Mouse (Mus musculus) embryonic facial prominence, embryonic 15.5 days (tissue): ENCODE data around the gene Pdzrn4. TPM values are rescaled to one million over a fixed set of nuclear protein-coding genes. Genes with fewer than 3 reads are reported as not detected.

ENCODE experiments used
- ATAC-seq: fragments of 200-750 bp; cut with Nextera tagmentation; 2 replicates; pipeline ENCODE4 v1.8.0; 2017; ENCODE audit warnings: low read depth, moderate TSS enrichment; ENCODE audit not compliant: insufficient number of reproducible peaks, low FRiP score, low TSS enrichment
- H3K27ac ChIP-seq: fragments of 300-500 bp; sonication (generic); replicated peaks from 2 replicates; pipeline ENCODE4 v1.5.1; 2015; ENCODE audit warnings: mild to moderate bottlenecking, inconsistent platforms
- H3K27me3 ChIP-seq: fragments of 300-500 bp; sonication (generic); 2 replicates; pipeline ENCODE4 v1.6.1; 2015; ENCODE audit warnings: inconsistent platforms
- H3K36me3 ChIP-seq: fragments of 300-500 bp; sonication (generic); 2 replicates; pipeline ENCODE4 v1.6.1; 2015; ENCODE audit warnings: mild to moderate bottlenecking, inconsistent platforms
- H3K4me1 ChIP-seq: fragments of 300-500 bp; sonication (generic); 2 replicates; pipeline ENCODE4 v1.6.1; 2015; ENCODE audit warnings: inconsistent platforms
- H3K4me2 ChIP-seq: fragments of 300-500 bp; sonication (generic); replicated peaks from 2 replicates; pipeline ENCODE4 v1.6.1; 2015; ENCODE audit warnings: mild to moderate bottlenecking, inconsistent platforms
- H3K4me3 ChIP-seq: fragments of 300-500 bp; sonication (generic); replicated peaks from 2 replicates; pipeline ENCODE4 v1.5.1; 2015; ENCODE audit warnings: mild to moderate bottlenecking, inconsistent platforms
- H3K9ac ChIP-seq: fragments of 300-500 bp; sonication (generic); 2 replicates; pipeline ENCODE4 v1.6.1; 2015; ENCODE audit warnings: inconsistent platforms
- H3K9me3 ChIP-seq: fragments of 300-500 bp; sonication (generic); replicated peaks from 2 replicates; pipeline ENCODE4 v1.6.1; 2016; ENCODE audit warnings: inconsistent platforms
- WGBS: fragments of 180-500 bp; shearing (Covaris S2); methylation state at CpG from one replicate; pipeline ENCODE4 v1.1.7; 2015; 5-methylcytosine and 5-hydroxymethylcytosine counted together
- polyA plus RNA-seq: library from polyadenylated mRNA; unstranded; fragments of >200 nt; fragmentation: Nextera tagmentation; extraction: Ambion mirVana; gene quantifications from 2 replicates; pipeline ENCODE4 v1.2.1, GENCODE M21; 2015

Gene Pdzrn4
- polyA plus RNA-seq, 1 experiment from 2014 or later, result 3.2 TPM

DNA sequence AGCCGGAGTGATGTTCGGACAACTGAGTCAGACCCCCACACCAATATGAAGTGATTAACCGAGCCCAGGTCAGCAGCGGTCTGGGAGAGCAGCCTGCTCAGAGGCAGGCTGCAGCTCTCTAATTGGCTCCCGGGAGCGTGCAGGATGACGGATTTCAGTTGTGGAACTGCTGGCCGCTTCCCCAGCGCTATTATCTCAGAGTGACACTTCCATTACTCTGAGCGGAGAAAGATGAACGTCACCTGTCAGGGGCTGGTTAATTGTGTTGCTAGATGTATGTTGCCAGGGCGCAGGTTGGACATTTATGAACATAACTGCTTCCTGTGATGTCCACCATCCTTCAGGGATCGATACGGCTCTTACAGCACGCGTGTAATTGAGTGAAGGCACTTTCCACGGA is 355.5 kb downstream of the Pdzrn4 start:
- no peaks in the 10 kb centered on the region for H3K36me3 ChIP-seq
- H3K9ac ChIP-seq, result no peak overlapping the region
- ATAC-seq, result no peak
- H3K9me3 ChIP-seq, result no peaks in the 10 kb centered on the region
- 81% methylated on average over 17 of the region's 17 CpGs for WGBS
- no peak overlapping the region for H3K4me2 ChIP-seq
- no peaks in the 10 kb centered on the region for H3K4me1 ChIP-seq
- no peaks in the 10 kb centered on the region for H3K27me3 ChIP-seq
- H3K4me3 ChIP-seq, result no peak overlapping the region
- H3K27ac ChIP-seq, result no peak overlapping the region

- Histone ChIP-seq H3K9ac (no peak overlapping the region), H3K4me1 (no peaks in the 10 kb centered on the region), H3K4me3 (no peak overlapping the region), H3K36me3 (no peaks in the 10 kb centered on the region), H3K9me3 (no peaks in the 10 kb centered on the region), H3K4me2 (no peak overlapping the region), H3K27me3 (no peaks in the 10 kb centered on the region), H3K27ac (no peak overlapping the region)
- ATAC-seq, result no peak
- WGBS, result 91% methylated on average over 13 of the region's 13 CpGs
Observed at GRCm38 (mm10) chr15:92752578-92752977, 355.9 kb downstream of the Pdzrn4 start.

DNA sequence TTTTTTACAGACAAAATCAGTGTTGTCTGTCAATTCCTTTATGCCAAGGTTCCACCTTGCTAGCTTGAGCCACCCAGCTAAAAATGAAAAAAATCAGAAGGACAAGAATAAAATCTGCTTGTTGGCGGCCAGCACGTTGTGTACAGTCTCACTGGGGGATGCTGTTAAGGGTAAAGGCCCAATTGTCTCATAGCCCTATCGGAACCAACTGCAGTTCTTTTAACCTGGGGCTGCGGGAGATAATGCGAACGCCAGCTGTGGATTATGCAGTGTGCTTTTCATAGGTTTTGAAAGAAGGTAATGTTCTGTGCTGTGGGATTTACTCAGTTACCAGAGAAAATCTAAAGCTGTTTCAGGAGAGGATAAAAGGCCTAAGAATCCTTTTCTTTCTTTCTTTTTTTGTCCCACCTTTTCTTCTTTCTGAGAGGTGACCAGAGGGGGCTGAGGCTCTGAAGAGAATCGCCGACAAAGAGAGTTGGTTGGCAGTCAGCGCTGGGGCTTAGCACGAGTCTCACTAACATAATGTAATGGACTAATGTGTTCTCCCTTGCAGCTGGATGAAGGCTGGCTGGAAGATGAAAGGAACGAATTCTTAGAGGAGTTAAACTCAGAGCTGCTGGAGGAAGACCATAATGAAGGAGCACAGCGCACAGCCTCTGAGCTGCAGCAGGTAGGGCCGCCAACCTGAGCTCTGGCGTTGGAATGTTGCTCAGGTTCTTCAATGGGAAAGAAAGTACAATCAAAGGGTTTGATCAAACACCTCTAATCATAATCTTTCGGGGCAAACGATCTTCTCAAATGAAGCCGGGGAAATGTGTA is 360.6 kb downstream of the Pdzrn4 start:
- 51% methylated on average over 17 of the region's 17 CpGs for WGBS
- no peak overlapping the region for H3K27ac ChIP-seq
- H3K4me1 ChIP-seq, result no peaks in the 10 kb centered on the region
- H3K4me2 ChIP-seq, result no peak overlapping the region
- no peaks in the 10 kb centered on the region for H3K36me3 ChIP-seq
- no peaks in the 10 kb centered on the region for H3K9me3 ChIP-seq
- H3K27me3 ChIP-seq, result no peaks in the 10 kb centered on the region
- H3K4me3 ChIP-seq, result no peak overlapping the region
- no peak for ATAC-seq
- H3K9ac ChIP-seq, result no peak overlapping the region

DNA sequence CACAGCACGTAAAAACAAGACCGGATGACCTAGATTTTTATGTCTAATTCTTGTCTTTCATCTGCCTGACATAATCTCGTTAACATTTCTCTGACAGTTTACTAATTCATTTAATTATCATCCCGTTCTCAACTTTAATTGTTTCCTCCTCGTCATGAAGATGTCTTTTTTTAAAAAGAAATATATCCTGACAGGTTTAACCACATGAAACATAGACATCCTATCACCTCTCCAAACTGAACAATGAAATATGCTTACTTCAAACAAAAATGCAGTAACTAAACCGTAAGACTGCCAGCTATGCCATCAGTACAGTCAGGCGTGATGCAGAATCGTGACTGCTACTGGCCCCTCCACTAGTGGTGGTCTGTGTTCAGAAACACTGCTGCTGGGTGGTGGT is 362.3 kb downstream of the Pdzrn4 start:
- Histone ChIP-seq H3K4me3 (no peak overlapping the region), H3K4me2 (no peak overlapping the region), H3K4me1 (no peaks in the 10 kb centered on the region), H3K27ac (no peak overlapping the region), H3K36me3 (no peaks in the 10 kb centered on the region), H3K27me3 (no peaks in the 10 kb centered on the region), H3K9ac (no peak overlapping the region), H3K9me3 (no peaks in the 10 kb centered on the region)
- 54% methylated on average over 8 of the region's 8 CpGs for WGBS
- no peak for ATAC-seq

- WGBS, result 79% methylated on average over 5 of the region's 5 CpGs
- no peak for ATAC-seq
- H3K27ac ChIP-seq, result no peak overlapping the region
Observed at GRCm38 (mm10) chr15:92763303-92763702, 366.6 kb downstream of the Pdzrn4 start.

GRCm38 (mm10) chr15:92769535-92769934 is 372.9 kb downstream of the Pdzrn4 start:
- H3K27me3 ChIP-seq, result no peaks in the 10 kb centered on the region
- no peak overlapping the region for H3K9ac ChIP-seq
- no peak overlapping the region for H3K4me2 ChIP-seq
- H3K4me1 ChIP-seq, result no peaks in the 10 kb centered on the region
- H3K27ac ChIP-seq, result no peak overlapping the region
- H3K4me3 ChIP-seq, result no peak overlapping the region
- ATAC-seq, result no peak
- WGBS, result 78% methylated on average over 15 of the region's 15 CpGs
- H3K9me3 ChIP-seq, result no peaks in the 10 kb centered on the region
- no peaks in the 10 kb centered on the region for H3K36me3 ChIP-seq

More at GRCm38 (mm10) chr15:92763303-92763702, 366.6 kb downstream of the Pdzrn4 start:
- no peak overlapping the region for H3K9ac ChIP-seq
- no peak overlapping the region for H3K4me2 ChIP-seq
- H3K4me3 ChIP-seq, result no peak overlapping the region
- H3K9me3 ChIP-seq, result no peaks in the 10 kb centered on the region
- no peaks in the 10 kb centered on the region for H3K36me3 ChIP-seq
- no peaks in the 10 kb centered on the region for H3K27me3 ChIP-seq
- no peaks in the 10 kb centered on the region for H3K4me1 ChIP-seq

DNA sequence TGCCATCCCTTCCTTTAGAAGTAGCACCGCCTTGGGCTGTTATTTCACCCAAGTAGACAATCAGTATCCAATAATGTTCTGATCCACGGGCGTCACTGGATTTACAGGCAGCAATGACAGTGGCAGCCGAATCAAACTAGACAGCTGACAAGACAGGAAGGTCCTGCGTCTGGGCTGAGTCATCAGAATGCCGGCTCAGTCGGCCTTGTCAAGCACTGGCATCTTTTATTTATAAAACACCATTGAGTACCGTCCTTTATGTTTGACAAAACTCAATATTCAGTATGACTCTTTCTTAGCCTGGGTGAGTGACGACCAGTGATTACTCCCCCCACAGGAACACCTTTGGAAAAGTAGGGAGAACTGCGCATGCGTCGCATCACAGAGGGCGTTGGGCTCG is 391.4 kb downstream of the Pdzrn4 start:
- H3K36me3 ChIP-seq, result no peaks in the 10 kb centered on the region
- no peak overlapping the region for H3K27ac ChIP-seq
- no peaks in the 10 kb centered on the region for H3K4me1 ChIP-seq
- no peaks in the 10 kb centered on the region for H3K27me3 ChIP-seq
- no peak overlapping the region for H3K9ac ChIP-seq
- H3K9me3 ChIP-seq, result no peaks in the 10 kb centered on the region
- WGBS, result 73% methylated on average over 14 of the region's 14 CpGs
- ATAC-seq, result no peak
- H3K4me3 ChIP-seq, result no peak overlapping the region
- no peak overlapping the region for H3K4me2 ChIP-seq

DNA sequence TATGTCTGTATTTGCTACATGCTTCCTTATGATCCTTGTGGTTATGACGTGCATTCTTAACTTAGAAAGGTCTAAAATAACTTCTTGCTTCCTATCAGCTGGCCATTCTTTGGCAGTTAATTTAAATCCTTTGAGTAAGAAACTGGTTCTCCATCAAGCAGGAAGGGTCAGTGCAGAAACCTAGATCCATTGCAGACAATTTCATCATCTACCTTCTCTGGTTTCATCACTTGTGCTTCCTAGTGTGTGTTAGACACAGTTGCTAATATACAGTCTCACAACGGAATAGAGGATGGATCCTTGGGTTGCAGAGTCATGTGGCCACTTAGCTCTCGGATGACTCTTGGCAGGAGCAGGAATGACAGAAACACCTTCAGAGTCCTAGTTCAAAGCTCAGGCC is 397.6 kb downstream of the Pdzrn4 start:
- Histone ChIP-seq H3K27me3 (no peaks in the 10 kb centered on the region), H3K4me3 (no peak overlapping the region), H3K4me2 (no peak overlapping the region), H3K27ac (no peak overlapping the region), H3K9me3 (no peaks in the 10 kb centered on the region), H3K4me1 (no peaks in the 10 kb centered on the region), H3K36me3 (no peaks in the 10 kb centered on the region), H3K9ac (no peak overlapping the region)
- no peak for ATAC-seq
- WGBS, result 79% methylated on average over 3 of the region's 3 CpGs

- H3K27ac ChIP-seq, result no peak overlapping the region
- no peaks in the 10 kb centered on the region for H3K4me1 ChIP-seq
- no peak for ATAC-seq
- 57% methylated on average over 3 of the region's 3 CpGs for WGBS
- no peaks in the 10 kb centered on the region for H3K9me3 ChIP-seq
- no peak overlapping the region for H3K4me3 ChIP-seq
- no peaks in the 10 kb centered on the region for H3K36me3 ChIP-seq
- no peaks in the 10 kb centered on the region for H3K27me3 ChIP-seq
- H3K9ac ChIP-seq, result no peak overlapping the region
- no peak overlapping the region for H3K4me2 ChIP-seq
Observed at GRCm38 (mm10) chr15:92805934-92806333, 409.3 kb downstream of the Pdzrn4 start.

DNA sequence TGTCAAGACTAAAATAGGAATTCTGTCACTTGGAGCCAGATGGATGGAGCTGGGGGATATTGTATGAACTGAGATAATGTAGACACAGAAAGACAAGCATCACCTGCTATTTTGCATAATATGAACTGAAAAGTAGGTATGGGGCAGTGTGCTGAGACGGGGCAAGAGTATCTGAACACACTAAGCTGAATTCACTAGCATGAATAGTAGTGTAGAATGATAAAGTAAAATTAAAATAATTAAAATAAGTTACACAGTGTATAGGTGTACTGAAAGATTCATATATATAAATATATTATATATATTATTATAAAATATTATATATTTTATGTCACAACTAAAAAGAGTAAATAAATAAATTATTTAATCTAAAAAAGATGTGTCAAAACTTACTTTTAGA is 409.7 kb downstream of the Pdzrn4 start:
- no peak overlapping the region for H3K27ac ChIP-seq
- no peaks in the 10 kb centered on the region for H3K9me3 ChIP-seq
- H3K36me3 ChIP-seq, result no peaks in the 10 kb centered on the region
- no peaks in the 10 kb centered on the region for H3K4me1 ChIP-seq
- H3K4me3 ChIP-seq, result no peak overlapping the region
- H3K9ac ChIP-seq, result no peak overlapping the region
- H3K27me3 ChIP-seq, result no peaks in the 10 kb centered on the region
- WGBS, result 70% methylated on average over 1 of the region's 1 CpGs
- no peak for ATAC-seq
- H3K4me2 ChIP-seq, result no peak overlapping the region
